Mouse (Mus musculus) frontal cortex, postnatal 14 days (tissue): ENCODE measurements around the gene Bcl2l2.

Source experiments
- DNase-seq, 2 experiments: peaks; one replicate each; pipeline ENCODE4 v3.0.0; 2022; ENCODE audit warnings: low spot score in 2 of 2

The Bcl2l2 gene

DNA sequence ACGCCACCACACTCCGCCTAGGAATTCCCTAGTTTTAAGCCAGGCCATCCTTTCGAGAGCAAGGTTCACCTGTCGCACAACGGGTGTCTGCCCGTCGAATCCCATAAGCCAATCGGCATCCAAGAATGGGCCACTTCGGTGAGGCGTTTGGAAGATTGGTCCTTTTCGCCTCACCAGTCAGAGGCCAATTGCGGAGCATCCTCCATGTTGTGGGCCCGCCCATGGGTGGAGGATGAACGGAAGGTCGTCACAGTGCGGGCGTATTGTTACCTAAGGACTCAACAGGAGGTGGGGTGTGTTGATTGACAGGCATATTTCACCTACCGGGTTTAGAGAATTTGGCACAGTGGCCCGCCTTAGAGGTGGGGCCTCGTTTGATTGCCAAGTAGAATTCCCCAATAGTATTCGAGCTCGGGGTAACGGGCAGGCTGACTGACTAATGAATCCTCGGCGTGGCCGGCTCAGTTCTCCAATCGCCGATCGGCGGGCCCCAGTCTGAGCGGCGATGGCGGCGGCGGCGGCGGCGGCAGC is 10.5 kb downstream of the Bcl2l2 start:
- peak; percentile 97 to 99 for DNase-seq

DNA sequence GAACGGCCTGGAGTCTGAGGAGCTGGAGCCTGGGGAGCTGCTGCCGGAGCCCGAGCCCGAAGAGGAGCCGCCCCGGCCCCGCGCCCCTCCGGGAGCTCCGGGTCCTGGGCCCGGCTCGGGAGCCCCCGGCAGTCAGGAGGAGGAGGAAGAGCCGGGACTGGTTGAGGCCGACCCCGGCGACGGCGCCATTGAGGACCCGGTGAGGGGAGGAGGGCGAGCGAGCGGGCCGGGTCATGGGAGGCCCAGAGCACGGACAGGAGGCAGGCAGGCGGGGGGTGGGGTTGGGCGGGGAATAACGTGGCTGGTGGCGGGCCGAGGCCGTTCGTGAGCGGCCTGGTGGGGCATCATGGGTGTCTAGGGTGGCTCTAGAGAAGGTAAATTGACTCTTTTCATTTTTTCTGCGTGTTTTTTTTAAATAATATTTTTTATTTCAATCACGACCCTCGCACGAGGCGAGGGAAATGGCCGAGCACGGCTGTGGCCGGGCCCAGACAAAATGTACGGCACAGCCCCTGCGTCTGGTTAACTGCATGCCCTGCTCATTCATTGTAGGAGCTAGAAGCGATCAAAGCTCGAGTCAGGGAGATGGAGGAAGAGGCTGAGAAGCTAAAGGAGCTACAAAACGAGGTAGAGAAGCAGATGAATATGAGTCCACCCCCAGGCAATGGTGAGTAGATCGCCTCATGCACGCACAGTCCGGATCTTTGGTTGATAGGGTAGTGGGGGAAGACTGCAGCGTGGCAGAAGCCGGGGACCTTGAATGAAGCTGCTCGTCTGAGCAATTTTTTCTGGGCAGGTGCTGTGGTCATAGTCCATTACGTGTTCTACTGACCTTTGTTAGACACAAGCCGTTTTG is 11.3 kb downstream of the Bcl2l2 start:
- DNase-seq = peak; percentile 20 to 40

DNA sequence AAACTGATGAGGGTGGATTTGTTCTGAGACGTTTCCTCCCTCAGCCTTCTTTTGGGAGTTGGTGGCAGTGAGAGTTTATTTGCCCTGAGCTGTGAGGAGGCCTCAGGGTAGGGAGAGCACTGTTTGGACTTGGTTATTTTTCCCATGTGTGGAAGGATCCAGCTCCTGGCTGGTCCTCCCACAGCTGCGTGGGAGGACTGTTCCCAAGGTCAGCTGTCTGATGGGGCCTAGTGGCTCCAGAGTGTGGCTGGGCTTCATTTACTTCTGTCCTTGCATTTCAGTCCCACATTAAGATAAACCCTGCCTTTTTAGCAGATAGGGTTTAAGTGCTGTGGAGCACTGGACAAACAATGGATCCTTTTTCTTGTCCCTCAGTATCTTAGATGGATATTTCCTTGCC is 14.3 kb downstream of the Bcl2l2 start:
- no peak for DNase-seq

DNA sequence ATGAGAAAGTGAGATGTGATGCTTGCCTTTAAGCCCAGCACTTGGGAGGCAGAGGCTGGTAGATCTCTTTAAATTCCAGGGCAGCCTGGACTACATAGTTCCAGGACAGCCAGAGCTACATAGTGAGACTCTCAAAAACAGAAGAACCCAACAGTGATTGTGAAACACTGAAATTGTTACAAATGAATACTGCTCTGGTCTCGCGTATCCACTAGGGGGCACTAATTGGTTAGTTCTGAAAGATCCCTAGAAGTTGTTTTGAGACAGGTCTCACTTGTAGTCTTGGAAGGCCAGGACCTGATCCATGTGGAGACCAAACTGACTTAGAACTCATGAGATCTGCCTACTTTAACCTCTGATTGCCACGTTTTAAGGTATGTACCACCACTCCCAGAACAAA is 17.2 kb downstream of the Bcl2l2 start:
- DNase-seq = peak in 1 of 2 experiments; percentile 74

DNA sequence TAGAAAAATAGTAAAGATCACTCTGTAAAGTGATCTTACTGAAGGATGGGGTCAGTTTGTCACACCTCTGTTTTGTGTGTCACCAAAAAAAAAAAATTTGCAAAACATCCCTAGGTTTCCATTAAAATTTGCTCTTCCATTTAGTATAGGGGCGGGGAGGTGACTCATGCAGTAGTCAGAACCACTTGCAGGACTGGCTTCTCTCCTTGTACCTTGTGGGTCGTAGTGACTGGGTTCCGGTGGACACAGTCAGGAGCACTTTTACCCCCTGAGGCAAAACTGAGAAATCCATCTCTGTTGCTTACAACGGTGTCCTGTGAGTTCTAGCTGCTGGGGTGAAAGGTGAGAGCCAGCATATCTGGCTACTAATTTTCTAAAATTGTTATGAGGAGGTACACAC is 20.5 kb downstream of the Bcl2l2 start:
- no peak for DNase-seq

DNA sequence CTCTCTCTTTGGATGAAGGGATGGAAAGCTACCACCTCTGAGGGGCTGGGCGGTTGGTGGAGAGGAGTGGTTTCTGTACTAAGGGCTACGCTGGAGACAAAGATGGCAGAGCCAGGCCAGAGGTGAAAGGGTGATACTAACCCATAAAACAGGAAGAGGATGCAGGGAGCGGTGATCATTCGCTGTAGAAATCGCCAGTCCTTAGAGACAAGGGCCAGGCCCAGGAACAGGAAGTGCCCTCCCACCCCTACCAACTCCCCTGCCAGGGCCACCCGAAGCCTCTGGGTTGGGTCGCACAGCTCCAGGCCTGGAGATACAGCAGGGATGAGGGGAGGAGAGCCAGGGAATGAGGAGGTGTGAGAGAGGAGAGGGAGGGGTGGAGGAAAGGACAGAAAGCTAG is 25.5 kb downstream of the Bcl2l2 start:
- no peak for DNase-seq

DNA sequence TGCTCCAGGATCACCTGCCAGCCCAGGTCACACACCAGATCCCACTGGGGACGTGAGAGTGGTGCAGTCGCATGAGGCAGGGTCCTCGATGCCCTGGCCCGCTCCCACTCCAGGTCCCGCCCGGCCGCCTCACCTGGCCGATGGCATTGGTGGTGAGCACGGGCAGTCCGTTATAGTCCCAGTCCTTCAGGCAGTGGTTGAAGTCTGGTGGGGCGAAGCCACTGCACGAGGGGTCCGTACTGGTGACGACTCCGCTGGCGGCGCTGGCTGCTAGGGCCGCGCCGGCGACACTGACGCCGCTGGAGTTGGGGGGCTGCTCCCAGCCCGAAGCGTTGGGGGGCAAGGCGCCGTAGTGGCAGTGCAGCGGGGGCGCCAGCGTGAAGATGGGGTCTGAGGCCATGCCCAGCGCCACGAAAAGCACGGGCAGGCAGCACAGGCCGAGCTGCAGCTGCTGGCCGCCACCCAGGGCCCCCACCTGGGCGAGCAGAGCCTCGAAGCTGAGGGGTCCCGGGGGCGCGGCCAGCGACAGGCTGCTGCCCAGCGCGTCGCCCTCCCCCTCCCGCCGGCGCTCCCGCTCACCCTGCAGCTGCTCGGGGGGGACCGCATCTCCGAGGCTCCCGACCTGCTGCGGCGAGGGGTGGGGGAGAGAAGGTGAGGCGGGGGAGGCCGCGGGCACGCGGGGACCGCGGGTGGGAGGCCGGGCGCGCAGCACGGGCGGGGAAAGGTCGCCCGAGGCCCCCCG is 29.1 kb downstream of the Bcl2l2 start:
- no peak for DNase-seq

DNA sequence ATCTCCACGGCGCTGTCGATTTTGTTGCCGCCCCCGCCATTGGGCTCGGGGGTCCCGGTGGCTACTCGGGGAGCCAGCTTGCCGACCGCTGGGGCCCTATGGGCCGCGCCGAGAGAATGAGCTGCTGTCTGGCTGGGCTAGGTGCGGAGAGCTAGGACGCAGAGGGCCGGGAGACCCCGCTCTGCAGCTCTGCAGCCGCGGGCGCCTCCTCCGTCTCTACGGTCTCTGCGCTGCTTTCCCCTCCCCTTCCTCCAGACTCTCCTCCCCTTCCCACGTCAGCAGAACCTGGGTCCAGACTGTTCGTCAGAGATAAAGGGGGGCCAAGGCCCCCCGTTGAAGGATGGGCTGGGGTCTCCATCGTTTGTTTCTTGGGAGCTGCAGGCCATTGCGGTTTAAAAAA is 29.7 kb downstream of the Bcl2l2 start, which contains the start of gene Slc22a17:
Slc22a17 (minus strand) TSS at position 247 of the 400 bp plus-strand sequence.
- peak; percentile 74 to 77 for DNase-seq

DNA sequence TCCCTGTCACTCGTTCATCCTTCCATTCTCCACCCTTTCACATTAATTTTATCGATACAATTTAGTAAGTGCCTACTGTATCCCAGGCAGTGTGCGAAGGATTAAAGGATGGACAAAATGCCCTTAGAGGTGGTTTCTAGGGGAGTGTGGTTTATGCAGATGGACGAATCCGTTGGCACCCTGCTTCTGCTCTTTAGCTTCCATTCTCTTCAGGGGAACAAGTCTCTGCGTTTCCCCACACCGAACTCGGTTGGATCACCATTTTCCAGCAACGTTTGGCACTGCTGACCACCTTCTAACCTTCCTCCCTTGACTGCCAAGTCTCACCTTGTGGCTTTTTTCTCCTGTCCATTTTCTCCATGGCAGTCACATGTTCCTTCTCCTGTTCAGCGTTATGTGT is 30.2 kb downstream of the Bcl2l2 start:
- no peak for DNase-seq

DNA sequence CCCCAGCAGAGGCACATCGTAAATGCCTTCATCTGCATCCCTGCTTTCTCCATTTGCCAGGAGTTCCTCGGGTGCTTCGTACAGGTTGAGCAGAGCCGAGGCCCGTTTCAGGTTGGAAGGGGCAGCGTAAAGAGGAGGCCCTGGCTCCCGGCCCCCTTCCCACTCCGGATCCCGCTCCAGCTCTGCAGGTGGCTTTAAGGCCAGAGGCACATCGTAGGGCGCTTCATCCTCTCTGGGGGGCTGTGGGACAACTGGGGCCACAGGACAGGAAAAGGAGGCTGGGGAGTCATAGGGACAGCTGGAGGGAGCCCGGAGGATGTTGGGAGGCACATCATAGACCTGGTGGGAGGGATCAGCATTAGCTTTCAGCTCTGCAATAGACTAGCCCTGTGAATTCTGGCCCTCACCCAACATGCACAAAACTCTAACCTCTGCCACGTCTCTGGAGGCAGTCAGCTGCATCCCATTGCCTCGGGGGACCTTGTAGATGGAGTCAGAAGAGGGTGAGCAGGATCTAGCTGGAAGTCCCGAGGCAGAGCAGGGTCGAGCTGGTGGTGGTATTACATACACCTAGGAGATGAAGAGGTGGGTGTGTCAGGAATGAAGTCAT is 37.0 kb downstream of the Bcl2l2 start:
- no peak for DNase-seq

DNA sequence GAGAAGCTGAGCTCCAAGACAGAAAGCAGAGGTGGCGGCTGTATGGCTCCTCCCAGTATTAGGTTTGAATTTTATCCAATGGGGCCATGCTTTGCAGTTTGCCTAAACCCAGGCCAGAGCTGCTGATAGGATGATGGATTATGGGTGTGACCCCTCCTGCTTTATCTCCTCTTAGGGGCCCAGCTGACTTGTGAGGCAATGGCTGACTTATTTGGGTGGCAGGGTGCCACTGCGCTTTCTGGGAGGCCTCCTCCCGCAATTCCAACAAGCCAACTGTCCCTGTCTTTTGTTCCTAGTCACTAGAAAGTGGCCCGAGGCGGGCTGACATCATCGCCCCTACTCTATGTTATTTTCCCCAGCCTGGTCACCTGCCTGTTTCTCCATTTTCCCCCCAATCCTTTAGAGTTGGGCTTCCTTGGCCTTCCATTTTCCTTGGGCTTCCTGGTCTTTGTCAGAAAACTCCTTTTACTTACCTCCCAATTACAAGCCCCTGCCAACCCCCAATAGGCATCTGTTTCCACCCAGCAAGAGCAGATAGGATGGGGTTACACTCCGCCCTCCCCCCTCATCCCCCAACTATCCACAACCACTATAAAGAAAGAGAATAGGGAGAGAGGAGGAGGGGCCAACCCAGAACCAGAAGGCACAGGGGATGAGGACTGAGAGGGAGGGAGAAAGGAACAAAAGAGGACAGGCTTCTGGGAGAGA is 41.6 kb downstream of the Bcl2l2 start:
- no peak for DNase-seq

DNA sequence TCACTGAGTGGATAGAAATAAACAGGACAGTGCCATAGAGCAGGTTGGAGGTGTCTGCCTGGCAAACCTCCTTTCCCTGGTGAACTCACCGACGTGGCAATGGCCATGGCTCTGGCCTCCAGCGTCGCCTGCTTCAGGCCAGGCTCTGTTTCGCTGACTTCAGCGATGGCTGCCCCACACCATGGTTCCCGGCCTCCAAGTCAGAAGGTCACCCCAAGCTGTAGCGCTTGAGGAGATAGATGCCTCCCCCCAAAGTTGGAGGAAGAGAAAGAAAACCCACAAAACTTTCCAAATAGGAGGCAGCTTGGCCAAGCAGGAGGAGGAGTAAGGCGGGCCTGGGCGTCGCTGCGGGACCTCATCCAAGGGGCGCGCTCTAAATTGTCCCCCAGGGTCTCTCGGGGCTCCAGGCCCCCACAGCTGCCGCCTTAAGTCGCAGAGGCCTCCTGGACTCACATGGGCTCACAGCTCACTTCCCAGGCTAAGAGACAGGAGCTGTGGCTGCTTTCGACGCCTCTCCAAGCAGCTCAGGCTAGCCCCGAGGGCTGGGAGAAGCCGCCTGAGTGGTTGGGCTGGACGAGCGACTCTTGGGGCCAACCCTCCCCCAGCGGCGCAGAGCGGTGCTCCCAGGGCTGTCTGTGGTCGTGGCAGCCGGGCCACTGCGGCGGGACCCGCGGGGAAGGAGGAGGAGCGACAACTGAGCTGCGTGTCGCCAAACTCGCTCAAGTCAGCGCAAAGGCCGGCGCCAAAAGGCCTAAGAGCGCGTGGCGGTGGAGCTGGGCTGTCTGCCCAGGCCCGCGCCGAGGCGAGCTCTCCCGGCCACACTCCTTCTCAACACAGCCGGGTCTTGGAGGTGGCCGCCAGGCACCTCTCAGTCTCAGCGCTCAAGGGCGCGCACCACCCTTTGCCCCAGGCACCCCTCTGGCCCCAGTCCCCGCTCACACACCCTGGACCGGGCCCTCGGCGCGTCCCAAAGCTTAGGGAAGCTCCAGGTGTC is 42.5 kb downstream of the Bcl2l2 start, which contains the start of gene Efs:
Efs (minus strand) TSS at position 778 of the 994 bp plus-strand sequence.
- peak in 1 of 2 experiments; percentile 32 for DNase-seq

DNA sequence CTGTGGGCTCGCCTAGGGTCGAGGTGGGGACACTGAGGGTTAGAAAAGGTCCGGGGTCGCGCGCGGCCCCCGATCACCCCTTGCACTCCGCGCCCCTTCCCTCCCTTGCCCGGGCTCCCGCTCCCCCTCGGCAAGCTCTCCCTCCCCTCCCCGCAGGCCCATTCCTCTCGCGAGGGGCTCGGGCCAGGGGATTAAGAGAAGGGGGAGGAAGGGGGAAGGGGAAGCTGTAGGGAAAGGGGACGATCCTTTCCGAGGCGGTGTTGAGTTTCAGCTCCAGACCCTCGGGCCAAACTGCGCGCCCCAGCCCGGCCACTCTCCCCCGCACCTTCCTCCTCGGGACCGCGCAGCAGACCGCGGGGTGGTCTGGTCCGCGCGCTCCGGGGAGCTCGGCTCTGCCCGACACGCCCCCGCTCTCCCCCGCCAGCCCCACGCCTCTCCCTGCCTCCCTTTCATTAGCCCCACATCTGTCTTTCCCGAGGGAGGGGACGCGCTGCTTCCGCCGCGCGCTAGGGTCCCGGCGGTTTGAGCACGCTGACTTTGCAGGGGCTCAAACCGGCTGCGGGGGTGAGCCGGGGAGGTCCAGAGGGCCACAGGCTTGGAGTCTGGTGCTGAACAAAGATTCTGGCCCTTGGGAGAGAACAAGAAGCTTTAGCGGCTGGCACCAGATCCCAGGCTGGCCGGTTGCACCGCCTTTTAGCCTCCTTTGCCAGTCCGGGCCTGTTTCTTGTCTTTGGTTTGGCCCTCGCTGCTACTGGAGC is 43.4 kb downstream of the Bcl2l2 start:
- DNase-seq = peak in 1 of 2 experiments; percentile 32

DNA sequence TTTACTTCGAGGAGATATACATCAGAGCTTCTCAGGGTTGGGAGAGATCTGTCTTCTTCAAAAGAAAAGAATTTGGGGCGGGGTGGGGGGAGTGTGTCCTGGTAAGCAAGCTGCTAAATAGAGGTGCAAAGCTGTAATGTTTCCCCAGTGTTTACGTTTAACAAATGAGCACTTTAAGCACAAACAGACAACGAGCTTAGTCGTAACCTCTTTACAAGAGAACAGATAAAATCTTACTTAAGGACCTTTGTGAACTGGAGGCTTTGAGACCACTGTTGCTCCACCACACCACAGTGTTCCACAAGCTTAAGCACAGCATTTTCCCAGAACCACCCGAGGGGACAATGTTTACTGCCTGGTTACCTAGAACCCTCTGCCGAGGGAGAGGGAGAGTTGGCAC is 44.1 kb downstream of the Bcl2l2 start:
- DNase-seq = no peak

DNA sequence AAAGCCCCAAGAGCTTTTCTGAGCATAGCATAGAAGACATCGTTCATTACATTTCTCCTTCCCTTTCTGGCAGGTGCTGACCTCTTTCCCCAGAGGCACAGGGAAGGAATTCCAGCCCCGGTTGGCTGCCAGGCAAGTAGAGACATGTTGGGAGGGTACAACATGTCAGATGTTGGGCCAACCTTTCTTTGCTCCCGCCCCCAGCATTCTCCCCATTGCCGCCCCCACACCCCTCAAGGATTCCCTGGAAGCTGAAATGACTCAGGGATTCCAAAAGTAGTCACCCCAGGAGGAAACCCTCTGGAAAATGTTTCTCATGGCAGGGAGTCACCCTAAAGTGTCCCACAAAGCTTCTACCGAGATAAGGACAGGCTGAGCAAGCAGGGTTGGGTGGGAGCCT is 46.6 kb downstream of the Bcl2l2 start:
- DNase-seq = no peak

DNA sequence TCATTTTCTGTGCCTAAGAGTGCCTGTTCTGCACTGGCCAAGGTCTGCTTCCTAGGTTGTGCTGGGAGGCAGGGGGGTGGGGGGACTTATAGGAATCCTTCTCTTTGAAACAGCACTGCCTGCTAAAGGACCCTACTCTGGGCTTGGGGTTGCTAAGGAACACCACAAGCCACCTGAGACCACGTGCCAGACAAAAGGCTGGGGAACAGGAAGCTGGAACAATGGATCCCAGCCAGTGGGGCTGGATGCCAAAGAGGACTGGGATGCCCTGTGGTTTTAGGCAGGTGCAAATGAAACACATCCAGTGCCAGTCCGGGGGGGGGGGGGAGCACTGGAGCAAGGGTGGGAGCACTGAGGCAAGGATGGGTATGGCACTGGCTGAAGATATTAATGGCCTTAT is 47.3 kb downstream of the Bcl2l2 start:
- DNase-seq = no peak

DNA sequence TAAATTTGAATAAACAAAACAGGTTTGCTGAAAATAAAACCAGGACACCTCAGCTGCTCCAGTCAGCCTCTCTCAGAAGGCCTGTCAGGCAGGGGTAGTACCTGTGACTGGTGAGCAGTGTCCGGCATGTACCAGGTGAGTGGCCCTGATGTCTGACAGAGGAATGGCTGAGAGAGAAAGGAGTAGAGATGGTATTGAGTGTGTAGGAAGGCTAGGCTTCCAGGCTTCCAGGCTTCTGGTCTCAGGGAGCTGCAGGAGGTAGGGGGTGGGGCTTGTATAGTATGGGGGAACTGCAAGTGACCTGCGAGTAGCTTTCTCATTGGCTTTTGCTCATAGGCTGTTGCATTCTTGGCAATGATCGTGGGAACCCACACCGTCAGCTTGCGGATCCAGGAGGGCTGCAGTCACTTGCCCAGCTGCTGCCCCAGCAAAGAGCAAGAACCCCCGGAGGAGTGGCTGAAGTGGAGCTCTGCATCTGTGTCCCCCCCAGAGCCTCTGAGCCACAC is 49.5 kb downstream of the Bcl2l2 start, which contains the start of gene Il25:
Il25 (plus strand) TSS at position 51 of the 506 bp plus-strand sequence.
- no peak for DNase-seq

DNA sequence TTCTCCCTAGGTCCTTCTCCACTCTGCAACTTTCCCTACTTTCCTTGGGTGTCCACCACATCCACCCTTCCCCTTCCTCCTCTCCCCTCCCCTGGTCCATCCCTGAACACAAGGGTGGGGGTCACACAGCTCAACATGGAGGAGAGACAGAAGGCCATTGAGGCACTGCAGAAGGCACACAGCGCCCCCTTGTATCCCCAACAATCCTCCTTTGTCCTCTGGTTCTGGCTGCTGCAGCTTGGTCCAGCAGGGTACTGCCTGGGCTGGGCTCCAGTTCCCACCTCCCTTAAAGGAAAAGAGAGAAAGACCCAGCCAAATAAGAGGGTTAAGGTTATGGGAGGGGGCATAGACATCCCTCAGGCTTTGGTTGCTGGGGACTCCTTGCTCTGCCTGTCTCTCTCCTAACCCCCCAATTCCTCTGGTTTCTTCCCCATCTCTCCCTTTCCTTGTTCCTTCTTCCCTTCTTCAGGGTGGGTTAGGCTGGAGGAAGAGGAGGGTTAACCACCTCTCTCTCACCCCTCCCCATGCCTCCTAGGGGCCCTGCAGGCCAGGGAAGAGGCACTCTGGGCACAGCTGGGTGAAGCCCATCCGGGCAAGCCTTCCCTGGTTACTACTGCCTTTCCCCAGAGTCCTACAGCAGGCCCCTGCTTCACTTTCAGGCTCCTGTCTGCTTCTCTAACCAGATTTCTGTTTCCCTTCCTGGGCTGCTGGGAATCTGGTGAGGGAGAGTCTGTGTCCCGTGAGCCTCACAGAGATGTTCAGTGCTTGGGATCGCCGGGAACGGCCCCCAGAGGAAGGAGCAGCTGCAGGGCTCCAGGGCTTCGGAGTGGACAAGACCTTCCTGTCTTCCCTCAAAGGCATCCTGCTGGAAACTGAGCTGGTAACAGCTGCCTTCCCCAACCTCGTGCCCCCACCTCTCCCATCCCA is 53.0 kb downstream of the Bcl2l2 start, which contains the start of gene Cmtm5:
Cmtm5 (plus strand) TSS at position 358 of the 927 bp plus-strand sequence.
- DNase-seq = peak; percentile 52 to 72
